Mouse (Mus musculus) gastrocnemius, adult 2 months (tissue): ENCODE data around the gene Zdhhc12. TPM values are rescaled to one million over a fixed set of nuclear protein-coding genes. Genes with fewer than 3 reads are reported as not detected.

Experiments
- DNase-seq: peaks from one replicate; pipeline ENCODE4 v3.0.0; 2022
- H3K27ac ChIP-seq: fragments of 200-600 bp; 2 replicates; pipeline ENCODE4 v1.8.1; 2022; ENCODE audit warnings: mild to moderate bottlenecking
- H3K4me3 ChIP-seq: fragments of 200-600 bp; 2 replicates; pipeline ENCODE4 v1.8.1; 2022; ENCODE audit warnings: mild to moderate bottlenecking, moderate library complexity
- CTCF ChIP-seq: fragments of 200-600 bp; IDR thresholded peaks from 2 replicates; pipeline ENCODE4 v1.8.1; 2022; ENCODE audit warnings: antibody characterized with exemption, mild to moderate bottlenecking, moderate library complexity
- intact Hi-C: fragments of 180-260 bp; cut with DNase I; formaldehyde crosslinking; loops from one replicate; pipeline ENCODE4 v1.15.1; 2025
- total RNA-seq, 2 experiments: library from RNA; stranded (reverse); gene quantifications; 2 replicates each; pipeline ENCODE4 v1.2.3; 2021

Zdhhc12 gene
- total RNA-seq, 2 experiments from 2014 or later = 2.0 to 3.5 TPM

DNA sequence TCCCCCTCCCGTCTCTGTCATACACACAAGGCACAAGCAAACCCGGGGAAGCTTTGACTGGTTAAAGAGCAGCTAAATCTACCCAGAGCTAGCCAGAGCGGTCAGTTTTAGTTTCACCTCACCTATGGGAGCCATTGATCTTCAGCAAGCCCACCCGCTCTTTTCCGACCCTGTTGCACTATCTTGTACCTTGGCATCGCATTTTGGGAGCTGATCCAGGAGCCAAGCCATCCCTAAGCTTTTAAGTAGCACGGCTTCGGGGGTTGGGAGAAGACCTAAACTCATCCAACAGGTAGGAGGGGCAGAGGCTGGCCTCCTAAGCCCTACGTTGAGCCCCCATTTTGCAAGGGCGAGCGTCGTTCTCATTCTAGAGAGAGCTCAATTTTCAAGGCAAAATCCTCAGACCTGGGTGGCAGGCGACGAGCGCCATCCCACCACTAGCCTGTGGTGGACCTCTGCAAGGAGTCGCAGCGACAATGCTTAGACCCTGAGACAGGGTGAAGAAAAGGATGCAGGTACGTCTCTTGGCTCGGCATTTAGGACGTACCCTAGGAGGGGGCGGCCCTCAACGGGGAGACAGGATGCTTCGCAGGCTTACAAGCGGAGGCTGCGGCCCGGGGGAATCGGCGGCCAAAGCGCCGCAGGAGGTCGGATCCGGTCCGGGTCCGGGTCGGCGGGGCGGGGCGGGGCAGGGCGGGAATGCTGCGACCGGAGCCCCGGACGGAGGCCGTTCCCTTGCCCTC is 30.5 kb upstream of the Zdhhc12 start:
- H3K27ac ChIP-seq = peak overlapping the region; percentile 98
- intact Hi-C loops = loop anchor here (1.0 kb wide), 1 partner anchor 146 kb away; no protein-coding TSS in a partner anchor

GRCm38 (mm10) chr2:30122766-30123165 is 29.3 kb upstream of the Zdhhc12 start:
- intact Hi-C loops = no loop called here
- DNase-seq = no peak
- Histone ChIP-seq H3K4me3 (no peak overlapping the region), H3K27ac (no peak overlapping the region)
- no peak for TF ChIP-seq CTCF

More for the DNA sequence above, 30.5 kb upstream of the Zdhhc12 start:
- no peak for DNase-seq
- peak overlapping the region; percentile 80 for H3K4me3 ChIP-seq
- no peak for TF ChIP-seq CTCF

DNA sequence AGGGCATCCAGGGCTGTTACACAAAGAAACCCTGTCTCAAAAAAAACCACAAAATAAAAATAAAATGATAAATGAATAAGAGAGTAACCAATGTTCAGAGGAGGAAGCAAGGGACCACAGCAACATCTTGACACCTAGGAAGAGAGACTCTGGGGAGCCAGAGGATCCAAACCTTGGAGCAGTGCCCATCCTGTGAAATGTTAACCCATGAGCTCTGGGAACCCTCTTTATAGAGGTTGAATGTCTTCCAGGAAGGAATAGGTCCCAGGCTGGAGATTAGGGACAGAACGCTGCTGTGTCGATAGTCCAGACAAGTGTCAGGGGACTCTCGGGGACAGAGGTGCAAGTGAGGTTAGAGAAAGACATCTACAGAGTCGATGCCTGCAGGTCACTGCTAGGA is 26.8 kb upstream of the Zdhhc12 start:
- no peak for TF ChIP-seq CTCF
- no peak for DNase-seq
- H3K27ac ChIP-seq = no peak overlapping the region
- intact Hi-C loops = no loop called here
- no peak overlapping the region for H3K4me3 ChIP-seq

DNA sequence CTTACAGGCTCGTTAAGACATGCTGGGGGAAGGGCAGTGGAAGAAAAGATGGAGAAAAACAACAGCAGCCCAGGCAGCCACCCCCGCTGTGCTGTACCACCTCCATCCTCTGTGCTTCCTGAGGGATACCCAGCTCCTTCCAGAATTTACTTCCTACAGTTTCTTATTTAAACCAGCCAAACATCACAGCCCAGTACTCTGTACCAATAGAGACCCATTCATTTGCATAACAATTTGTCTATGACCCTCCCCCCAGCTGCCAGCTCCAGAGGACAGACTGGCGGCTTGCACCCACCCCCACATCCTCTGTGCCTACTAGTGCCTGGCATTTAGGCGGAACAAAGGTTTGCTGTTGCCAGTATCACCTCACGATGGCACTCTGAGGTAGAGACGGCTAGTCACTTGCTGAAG is 26.2 kb upstream of the Zdhhc12 start:
- Histone ChIP-seq H3K4me3 (no peak overlapping the region), H3K27ac (no peak overlapping the region)
- intact Hi-C loops = no loop called here
- TF ChIP-seq CTCF = no peak
- no peak for DNase-seq

DNA sequence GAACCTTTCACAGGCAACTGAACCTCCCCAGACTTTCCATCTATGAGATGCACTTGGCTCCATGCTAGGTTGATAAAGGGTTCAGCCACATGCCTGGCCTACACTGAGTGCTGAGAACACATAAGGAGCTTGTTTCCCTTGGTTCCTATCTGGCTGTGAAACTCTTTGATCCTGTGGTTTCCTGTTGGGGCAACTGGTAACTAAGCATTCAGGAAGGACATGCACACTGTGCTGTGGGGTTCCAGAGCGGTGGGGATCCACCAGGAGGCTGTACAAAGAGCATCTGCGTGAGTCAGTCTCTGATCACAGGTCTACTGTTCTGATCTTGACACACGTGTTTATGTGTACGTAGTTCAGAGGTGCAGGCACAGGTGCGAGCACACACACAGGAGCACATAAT is 19.1 kb upstream of the Zdhhc12 start:
- Histone ChIP-seq H3K4me3 (no peak overlapping the region), H3K27ac (no peak overlapping the region)
- TF ChIP-seq CTCF = no peak
- intact Hi-C loops = no loop called here
- no peak for DNase-seq

GRCm38 (mm10) chr2:30111500-30111899 is 18.1 kb upstream of the Zdhhc12 start:
- intact Hi-C loops = no loop called here
- DNase-seq = no peak
- TF ChIP-seq CTCF = no peak
- H3K27ac ChIP-seq = no peak overlapping the region
- no peak overlapping the region for H3K4me3 ChIP-seq

DNA sequence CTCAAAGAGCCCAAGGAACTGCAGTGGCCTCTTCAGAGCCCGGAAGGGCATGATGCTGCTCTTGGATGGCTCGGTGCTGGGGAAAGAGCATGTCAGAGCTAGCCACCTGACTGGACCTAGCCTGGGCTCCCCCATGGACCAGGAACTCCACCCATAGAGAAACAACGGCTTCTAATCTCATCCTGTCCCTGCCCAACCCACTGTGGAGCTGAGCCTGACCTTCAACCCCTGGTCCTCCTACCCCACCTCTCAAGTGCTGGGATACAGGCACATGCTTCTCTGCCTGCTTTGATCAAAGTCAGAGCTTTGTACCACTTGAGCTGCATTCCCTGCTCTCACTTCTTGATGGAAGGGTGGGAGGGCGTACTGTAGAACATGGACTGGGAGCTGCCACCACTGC is 14.8 kb upstream of the Zdhhc12 start:
- DNase-seq = no peak
- intact Hi-C loops = loop anchor here (10.0 kb wide), 1 partner anchor 57 kb away; no protein-coding TSS in a partner anchor
- TF ChIP-seq CTCF = no peak
- H3K27ac ChIP-seq = no peak overlapping the region
- H3K4me3 ChIP-seq = no peak overlapping the region

- intact Hi-C loops = loop anchor here (10.0 kb wide), 1 partner anchor 57 kb away; no protein-coding TSS in a partner anchor
- no peak for DNase-seq
These were observed 14.2 kb upstream of the Zdhhc12 start for GRCm38 (mm10) chr2:30107646-30108045.

DNA sequence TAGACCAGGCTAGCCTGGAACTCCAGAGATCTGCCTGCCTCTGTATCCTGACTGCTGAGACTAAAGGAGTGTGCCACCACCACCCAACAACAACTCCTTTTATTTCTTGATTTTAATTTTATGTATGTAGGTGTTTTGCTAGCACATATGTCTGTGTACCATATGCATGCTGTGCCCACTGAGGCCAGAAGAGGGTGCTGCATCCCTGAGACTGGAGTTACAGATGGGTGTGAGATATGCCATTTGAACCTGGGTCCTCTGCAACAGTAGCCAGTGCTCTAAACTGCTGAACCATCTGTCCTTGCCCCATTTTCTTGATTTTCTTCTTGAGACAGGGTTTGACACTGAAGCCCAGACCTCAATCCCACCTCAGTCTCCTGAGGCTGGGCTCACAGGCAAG is 12.9 kb upstream of the Zdhhc12 start:
- peak; percentile 49 for DNase-seq
- Histone ChIP-seq H3K4me3 (no peak overlapping the region), H3K27ac (no peak overlapping the region)
- intact Hi-C loops = loop anchor here (10.0 kb wide), 1 partner anchor 58 kb away; no protein-coding TSS in a partner anchor
- peak; percentile 71 for TF ChIP-seq CTCF

More at GRCm38 (mm10) chr2:30107646-30108045, 14.2 kb upstream of the Zdhhc12 start:
- TF ChIP-seq CTCF = no peak
- no peak overlapping the region for H3K4me3 ChIP-seq
- H3K27ac ChIP-seq = no peak overlapping the region

GRCm38 (mm10) chr2:30100214-30100613 is 6.8 kb upstream of the Zdhhc12 start:
- no peak overlapping the region for H3K27ac ChIP-seq
- TF ChIP-seq CTCF = no peak; the same call in 1 of the 2 replicates
- intact Hi-C loops = loop anchor here (10.0 kb wide), 1 partner anchor 65 kb away; no protein-coding TSS in a partner anchor
- no peak overlapping the region for H3K4me3 ChIP-seq
- DNase-seq = no peak

DNA sequence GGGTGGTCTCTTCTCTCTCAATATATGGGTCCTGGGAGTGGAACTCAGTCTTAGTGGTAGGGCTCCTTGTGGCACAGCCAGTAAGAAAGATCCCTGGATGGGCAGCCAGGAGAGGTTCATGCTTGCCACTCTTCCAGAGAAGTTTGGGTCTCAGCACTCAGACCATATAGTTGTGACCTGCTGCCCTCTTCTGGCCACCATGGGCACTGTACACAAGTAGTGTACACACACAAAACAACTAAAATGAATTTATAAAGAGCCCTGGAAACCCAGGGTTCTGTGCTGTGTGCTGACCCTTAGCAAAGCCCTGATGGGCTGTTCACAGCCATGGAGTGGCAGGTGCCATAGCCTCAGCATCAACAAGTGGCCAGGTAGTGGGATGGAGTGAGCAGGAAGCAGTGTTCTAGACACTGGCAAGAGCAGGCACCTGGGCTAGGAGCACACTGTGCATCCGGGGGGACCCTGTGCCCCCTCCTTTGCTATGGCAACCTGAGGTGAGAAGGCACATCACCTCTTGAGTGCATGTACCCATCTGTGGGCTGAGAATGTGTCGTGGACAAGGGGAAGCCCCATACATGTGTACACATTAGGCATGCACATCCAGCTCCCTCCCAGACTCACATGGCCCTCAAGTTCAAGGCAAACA is 2.6 kb upstream of the Zdhhc12 start:
- TF ChIP-seq CTCF = peak; percentile 81
- intact Hi-C loops = loop anchor here (1.0 to 2.0 kb wide), 2 partner anchors 19 to 53 kb away; partner anchors contain the start of gene Pkn3
- peak; percentile 59 for DNase-seq
- no peak overlapping the region for H3K4me3 ChIP-seq
- no peak overlapping the region for H3K27ac ChIP-seq

DNA sequence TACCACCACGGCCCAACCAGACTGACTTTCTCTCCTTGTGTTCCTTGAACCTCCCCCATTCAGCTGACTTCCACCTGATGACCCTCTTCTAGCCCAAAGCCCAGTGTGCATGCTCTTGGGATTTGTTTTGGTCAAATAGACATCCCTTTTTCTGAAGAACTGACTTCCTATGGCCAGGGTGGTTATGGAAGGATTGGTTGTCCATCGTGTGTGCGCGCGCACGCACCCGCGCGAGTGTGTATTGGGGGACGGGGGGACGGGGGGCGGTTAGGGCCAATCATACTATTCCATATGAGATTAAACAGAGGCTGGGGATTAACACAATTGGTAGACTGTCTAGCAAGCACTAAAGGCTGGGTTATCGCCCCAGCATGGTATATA is 750 bp upstream of the Zdhhc12 start:
- intact Hi-C loops = no loop called here
- DNase-seq = no peak
- peak overlapping the region; percentile 83 for H3K27ac ChIP-seq
- no peak for TF ChIP-seq CTCF
- peak overlapping the region; percentile 88 for H3K4me3 ChIP-seq

DNA sequence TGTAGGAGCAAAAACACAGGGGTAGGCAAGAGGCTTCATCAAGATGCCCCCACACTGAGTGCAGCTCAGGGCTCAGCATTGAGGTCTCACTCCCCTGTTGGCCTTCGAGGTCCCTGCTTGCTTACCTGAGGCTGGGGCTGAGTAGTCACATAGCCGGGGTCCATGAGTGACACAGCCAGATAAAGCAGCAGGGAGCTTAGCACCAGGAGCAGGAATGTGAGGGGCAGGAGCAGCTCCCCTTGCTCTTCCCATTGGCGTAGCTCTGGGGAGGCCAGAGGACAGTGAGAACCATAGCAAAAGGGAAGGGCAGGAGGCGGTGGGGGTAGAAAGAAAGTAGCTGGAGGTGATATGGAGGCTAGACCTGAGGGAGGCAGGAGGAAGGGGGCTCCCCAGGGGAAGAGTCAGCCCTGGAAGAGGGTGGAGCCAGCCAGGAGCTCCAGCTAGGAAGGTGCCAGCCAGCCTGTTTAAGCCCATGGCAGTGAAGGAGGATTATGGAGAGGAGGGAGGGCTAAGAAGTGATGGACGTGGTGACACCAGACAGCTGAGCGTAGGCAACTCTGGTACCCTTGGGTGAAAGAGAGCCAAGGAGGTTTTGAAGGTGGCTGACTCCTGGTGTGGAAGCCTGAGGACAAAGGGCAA is 1.0 kb downstream of the Zdhhc12 start:
- no peak for DNase-seq
- TF ChIP-seq CTCF = no peak
- Histone ChIP-seq H3K27ac (peak overlapping the region; percentile 83), H3K4me3 (peak overlapping the region; percentile 88)
- intact Hi-C loops = loop anchor here (2.0 kb wide), 1 partner anchor 14 kb away; no protein-coding TSS in a partner anchor
